Mouse (Mus musculus): Measurements from ENCODE around the gene Dbp. TPM values are rescaled to one million over a fixed set of nuclear protein-coding genes. Genes with fewer than 3 reads are reported as not detected.

The Dbp gene
- polyA plus RNA-seq, 1 experiment from 2014 or later = 3.4 TPM

GRCm38 (mm10) chr7:45723781-45724180, 18.9 kb downstream of the Dbp start:
- peaks cover 3% of the 10 kb centered on the region for H3K4me1 ChIP-seq (ENCODE audit: control insufficient read depth, insufficient read depth, low read length)
- no peak overlapping the region for H3K4me3 ChIP-seq (ENCODE audit: low read depth, low read length)
- ATAC-seq (ENCODE audit: low read depth) (no peak), DNase-seq (ENCODE audit: low spot score) (no peak)
- no peaks in the 10 kb centered on the region for H3K9me3 ChIP-seq (ENCODE audit: control insufficient read depth, low read length)
- no peak overlapping the region for H3K9ac ChIP-seq (ENCODE audit: low read depth, low read length)
- H3K4me2 ChIP-seq (ENCODE audit: low read depth, low read length) = no peak overlapping the region
- no peak overlapping the region for H3K27ac ChIP-seq (replicated peaks; ENCODE audit: low read depth, low read length)
- 94% methylated on average over 14 of the region's 14 CpGs for WGBS
- no peaks in the 10 kb centered on the region for H3K27me3 ChIP-seq (replicated peaks; ENCODE audit: control insufficient read depth, insufficient read depth, low read length)
- peaks cover 81% of the 10 kb centered on the region for H3K36me3 ChIP-seq (ENCODE audit: control insufficient read depth, insufficient read depth, low read length)

GRCm38 (mm10) chr7:45725151-45725550, 20.3 kb downstream of the Dbp start:
- Histone ChIP-seq H3K9me3 (ENCODE audit: control insufficient read depth, low read length) (no peaks in the 10 kb centered on the region), H3K27ac (replicated peaks; ENCODE audit: low read depth, low read length) (no peak overlapping the region), H3K27me3 (replicated peaks; ENCODE audit: control insufficient read depth, insufficient read depth, low read length) (no peaks in the 10 kb centered on the region), H3K4me2 (ENCODE audit: low read depth, low read length) (no peak overlapping the region), H3K36me3 (ENCODE audit: control insufficient read depth, insufficient read depth, low read length) (peaks cover 70% of the 10 kb centered on the region), H3K9ac (ENCODE audit: low read depth, low read length) (no peak overlapping the region), H3K4me1 (ENCODE audit: control insufficient read depth, insufficient read depth, low read length) (no peaks in the 10 kb centered on the region), H3K4me3 (ENCODE audit: low read depth, low read length) (no peak overlapping the region)
- 90% methylated on average over 7 of the region's 9 CpGs for WGBS
- no peak for ATAC-seq (ENCODE audit: low read depth)
- no peak for DNase-seq (ENCODE audit: low spot score)

DNA sequence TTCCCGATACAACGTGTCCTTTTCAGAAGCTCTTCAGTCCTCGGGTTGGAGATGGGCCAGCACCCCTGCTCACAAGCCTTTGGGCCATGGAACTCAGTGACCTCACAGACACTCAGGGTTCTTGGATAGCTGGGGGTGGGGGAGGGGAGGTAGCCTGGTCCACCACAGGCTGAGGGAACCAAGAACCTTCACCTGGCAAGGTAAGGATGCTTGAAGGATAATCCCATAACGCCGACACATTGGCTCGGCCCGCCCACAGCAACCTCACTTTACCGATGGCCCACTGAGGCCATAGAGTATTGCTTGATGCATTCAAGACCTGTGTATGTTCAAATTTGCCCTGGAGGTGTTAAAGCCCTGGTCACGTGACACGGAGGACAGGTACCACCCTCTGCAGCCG, 20.8 kb downstream of the Dbp start, which contains the start of gene Spaca4:
Gene Spaca4 (minus strand): TSS at position 101 of the 400 bp plus-strand sequence.
- H3K9me3 ChIP-seq (ENCODE audit: control insufficient read depth, low read length) = no peaks in the 10 kb centered on the region
- WGBS = 91% methylated on average over 11 of the region's 11 CpGs
- no peak within 1 kb of the TSS for H3K27ac ChIP-seq (replicated peaks; ENCODE audit: low read depth, low read length)
- no peaks in the 10 kb centered on the region for H3K4me1 ChIP-seq (ENCODE audit: control insufficient read depth, insufficient read depth, low read length)
- H3K4me3 ChIP-seq (ENCODE audit: low read depth, low read length) = no peak within 1 kb of the TSS
- no peak within 1 kb of the TSS for H3K9ac ChIP-seq (ENCODE audit: low read depth, low read length)
- no peak for ATAC-seq (ENCODE audit: low read depth)
- no peaks in the 10 kb centered on the region for H3K27me3 ChIP-seq (replicated peaks; ENCODE audit: control insufficient read depth, insufficient read depth, low read length)
- no peak within 1 kb of the TSS for H3K4me2 ChIP-seq (ENCODE audit: low read depth, low read length)
- no peak for DNase-seq (ENCODE audit: low spot score)
- H3K36me3 ChIP-seq (ENCODE audit: control insufficient read depth, insufficient read depth, low read length) = peaks cover 65% of the 10 kb centered on the region

DNA sequence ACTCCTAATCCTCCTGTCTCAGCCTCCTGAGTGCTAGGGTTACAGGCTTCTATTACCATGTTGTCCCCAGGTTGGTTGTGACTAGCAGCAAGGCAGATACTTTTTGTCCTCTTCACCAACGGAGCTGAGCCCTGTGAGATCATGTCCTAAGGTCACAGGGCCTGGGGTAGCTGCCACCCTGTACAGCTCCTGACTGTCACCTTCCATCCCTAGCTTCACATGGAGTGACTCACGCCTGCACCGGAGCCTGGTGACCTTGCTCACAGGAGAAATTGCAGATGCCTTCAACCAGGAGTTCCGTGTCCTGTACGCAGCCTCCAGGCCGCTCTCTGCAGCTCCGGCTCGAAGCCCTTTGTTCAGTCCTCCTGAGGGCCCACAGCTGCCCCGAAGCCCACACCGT, 21.5 kb downstream of the Dbp start:
- no peak for ATAC-seq (ENCODE audit: low read depth)
- Histone ChIP-seq H3K36me3 (ENCODE audit: control insufficient read depth, insufficient read depth, low read length) (peaks cover 61% of the 10 kb centered on the region), H3K4me3 (ENCODE audit: low read depth, low read length) (no peak overlapping the region), H3K9me3 (ENCODE audit: control insufficient read depth, low read length) (no peaks in the 10 kb centered on the region), H3K27me3 (replicated peaks; ENCODE audit: control insufficient read depth, insufficient read depth, low read length) (no peaks in the 10 kb centered on the region), H3K4me2 (ENCODE audit: low read depth, low read length) (no peak overlapping the region), H3K4me1 (ENCODE audit: control insufficient read depth, insufficient read depth, low read length) (no peaks in the 10 kb centered on the region), H3K9ac (ENCODE audit: low read depth, low read length) (no peak overlapping the region), H3K27ac (replicated peaks; ENCODE audit: low read depth, low read length) (no peak overlapping the region)
- 92% methylated on average over 7 of the region's 10 CpGs for WGBS
- DNase-seq (ENCODE audit: low spot score) = no peak

GRCm38 (mm10) chr7:45727625-45728024, 22.7 kb downstream of the Dbp start:
- no peaks in the 10 kb centered on the region for H3K27me3 ChIP-seq (replicated peaks; ENCODE audit: control insufficient read depth, insufficient read depth, low read length)
- DNase-seq (ENCODE audit: low spot score) (no peak), ATAC-seq (ENCODE audit: low read depth) (no peak)
- WGBS = 85% methylated on average over 3 of the region's 3 CpGs
- no peaks in the 10 kb centered on the region for H3K4me1 ChIP-seq (ENCODE audit: control insufficient read depth, insufficient read depth, low read length)
- peaks cover 50% of the 10 kb centered on the region for H3K36me3 ChIP-seq (ENCODE audit: control insufficient read depth, insufficient read depth, low read length)
- no peak overlapping the region for H3K4me2 ChIP-seq (ENCODE audit: low read depth, low read length)
- H3K9ac ChIP-seq (ENCODE audit: low read depth, low read length) = no peak overlapping the region
- no peak overlapping the region for H3K27ac ChIP-seq (replicated peaks; ENCODE audit: low read depth, low read length)
- H3K4me3 ChIP-seq (ENCODE audit: low read depth, low read length) = no peak overlapping the region
- H3K9me3 ChIP-seq (ENCODE audit: control insufficient read depth, low read length) = no peaks in the 10 kb centered on the region

DNA sequence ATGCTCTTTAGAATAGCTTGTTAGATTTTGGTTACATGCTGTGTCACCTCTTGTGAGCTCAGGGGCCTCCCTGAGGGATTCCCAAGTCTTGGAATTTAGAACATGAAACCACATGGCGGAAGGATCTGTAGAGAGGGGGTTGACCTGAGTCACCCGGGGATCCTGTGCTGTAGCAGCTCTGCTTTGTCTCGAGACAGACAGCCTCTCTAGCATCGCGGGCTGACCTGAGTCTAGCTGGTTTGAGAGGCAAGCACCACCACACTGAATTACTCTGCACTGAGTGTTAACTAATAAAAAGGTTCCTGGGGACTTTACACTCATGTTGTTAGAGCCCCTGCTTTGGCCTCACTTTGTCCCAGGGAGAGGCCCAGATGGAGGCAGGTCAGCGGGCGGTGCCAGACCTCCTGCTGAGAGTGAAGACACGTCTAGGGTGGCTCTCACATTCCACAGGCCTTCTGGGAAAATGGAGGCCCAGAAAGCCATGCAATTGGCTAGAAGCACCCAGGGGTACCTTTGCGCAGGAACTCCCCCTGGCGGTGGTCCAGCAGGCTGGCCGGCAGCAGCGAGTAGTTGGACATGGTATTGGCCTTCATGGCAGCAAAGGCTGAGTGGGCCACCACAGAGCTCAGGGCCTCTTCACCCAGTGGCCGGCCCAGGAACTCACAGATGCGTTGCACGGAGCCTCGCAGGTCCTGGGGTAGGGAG, 26.0 kb downstream of the Dbp start:
- ATAC-seq (ENCODE audit: low read depth) (peak; percentile 48), DNase-seq (ENCODE audit: low spot score) (peak; percentile 53)
- no peak overlapping the region for H3K27ac ChIP-seq (replicated peaks; ENCODE audit: low read depth, low read length)
- WGBS = 13% methylated on average over 9 of the region's 16 CpGs
- H3K4me3 ChIP-seq (ENCODE audit: low read depth, low read length) = no peak overlapping the region
- H3K9me3 ChIP-seq (ENCODE audit: control insufficient read depth, low read length) = no peaks in the 10 kb centered on the region
- no peak overlapping the region for H3K4me2 ChIP-seq (ENCODE audit: low read depth, low read length)
- H3K27me3 ChIP-seq (replicated peaks; ENCODE audit: control insufficient read depth, insufficient read depth, low read length) = no peaks in the 10 kb centered on the region
- H3K9ac ChIP-seq (ENCODE audit: low read depth, low read length) = no peak overlapping the region
- peaks cover 18% of the 10 kb centered on the region; the same call in 1 of the 2 replicates for H3K36me3 ChIP-seq (ENCODE audit: control insufficient read depth, insufficient read depth, low read length)
- H3K4me1 ChIP-seq (ENCODE audit: control insufficient read depth, insufficient read depth, low read length) = no peaks in the 10 kb centered on the region

DNA sequence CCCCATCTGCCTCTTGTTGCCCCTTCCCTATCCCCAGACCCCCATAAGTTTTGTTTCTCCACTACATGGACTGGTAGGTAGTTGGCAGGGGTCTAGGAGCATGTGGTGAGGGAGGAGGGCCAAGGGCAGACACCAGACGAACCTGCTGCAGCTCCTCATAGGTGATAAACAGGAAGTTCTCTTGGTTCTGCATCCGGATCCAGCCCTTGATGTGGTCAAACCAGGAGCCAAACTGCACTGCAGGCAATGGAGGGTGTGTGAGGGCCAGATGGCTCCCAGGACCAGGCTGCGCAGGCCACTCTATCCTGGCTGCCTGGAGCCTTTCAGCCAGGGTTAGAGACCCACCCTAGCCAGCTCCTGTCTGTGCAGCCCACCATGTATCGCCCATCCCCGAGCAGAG, 28.6 kb downstream of the Dbp start:
- H3K27me3 ChIP-seq (replicated peaks; ENCODE audit: control insufficient read depth, insufficient read depth, low read length) = no peaks in the 10 kb centered on the region
- H3K36me3 ChIP-seq (ENCODE audit: control insufficient read depth, insufficient read depth, low read length) = peaks cover 5% of the 10 kb centered on the region; the same call in 1 of the 2 replicates
- H3K27ac ChIP-seq (replicated peaks; ENCODE audit: low read depth, low read length) = no peak overlapping the region
- DNase-seq (ENCODE audit: low spot score) (no peak), ATAC-seq (ENCODE audit: low read depth) (no peak)
- H3K4me2 ChIP-seq (ENCODE audit: low read depth, low read length) = no peak overlapping the region
- WGBS = 73% methylated on average over 5 of the region's 5 CpGs
- H3K9me3 ChIP-seq (ENCODE audit: control insufficient read depth, low read length) = no peaks in the 10 kb centered on the region
- no peak overlapping the region for H3K4me3 ChIP-seq (ENCODE audit: low read depth, low read length)
- no peak overlapping the region for H3K9ac ChIP-seq (ENCODE audit: low read depth, low read length)
- H3K4me1 ChIP-seq (ENCODE audit: control insufficient read depth, insufficient read depth, low read length) = no peaks in the 10 kb centered on the region

- peak; percentile 89 for ATAC-seq (ENCODE audit: low read depth)
These were observed 34.4 kb downstream of the Dbp start for GRCm38 (mm10) chr7:45739162-45739763.

DNA sequence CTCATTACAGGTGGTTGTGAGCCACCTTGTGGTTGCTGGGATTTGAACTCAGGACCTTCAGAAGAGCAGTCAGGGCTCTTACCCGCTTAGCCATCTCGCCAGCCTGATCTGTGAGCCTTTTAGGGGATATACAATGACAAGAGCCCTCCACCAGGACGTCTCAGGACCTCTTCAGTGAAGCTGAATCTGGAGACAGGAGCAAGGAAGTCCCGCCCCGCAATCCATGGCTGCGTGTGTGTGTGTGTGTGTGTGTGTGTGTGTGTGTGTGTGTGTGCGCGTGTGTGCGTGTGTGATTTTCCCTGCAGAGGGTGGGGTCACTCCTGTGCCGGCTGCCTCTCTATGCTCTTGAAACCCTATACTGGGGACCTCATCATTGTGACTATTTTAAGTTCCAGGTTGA, 34.9 kb downstream of the Dbp start:
- 61% methylated on average over 10 of the region's 10 CpGs for WGBS
- Histone ChIP-seq H3K9me3 (ENCODE audit: control insufficient read depth, low read length) (no peaks in the 10 kb centered on the region), H3K9ac (ENCODE audit: low read depth, low read length) (no peak overlapping the region), H3K36me3 (ENCODE audit: control insufficient read depth, insufficient read depth, low read length) (no peaks in the 10 kb centered on the region), H3K27me3 (replicated peaks; ENCODE audit: control insufficient read depth, insufficient read depth, low read length) (no peaks in the 10 kb centered on the region), H3K27ac (replicated peaks; ENCODE audit: low read depth, low read length) (no peak overlapping the region), H3K4me1 (ENCODE audit: control insufficient read depth, insufficient read depth, low read length) (no peaks in the 10 kb centered on the region), H3K4me3 (ENCODE audit: low read depth, low read length) (no peak overlapping the region), H3K4me2 (ENCODE audit: low read depth, low read length) (no peak overlapping the region)
- DNase-seq (ENCODE audit: low spot score) = no peak
- no peak for ATAC-seq (ENCODE audit: low read depth)

More at GRCm38 (mm10) chr7:45739162-45739763, 34.4 kb downstream of the Dbp start:
- WGBS = 10% methylated on average over 9 of the region's 9 CpGs
- Histone ChIP-seq H3K4me1 (ENCODE audit: control insufficient read depth, insufficient read depth, low read length) (no peaks in the 10 kb centered on the region), H3K27me3 (replicated peaks; ENCODE audit: control insufficient read depth, insufficient read depth, low read length) (no peaks in the 10 kb centered on the region), H3K9me3 (ENCODE audit: control insufficient read depth, low read length) (no peaks in the 10 kb centered on the region), H3K9ac (ENCODE audit: low read depth, low read length) (no peak overlapping the region), H3K4me2 (ENCODE audit: low read depth, low read length) (no peak overlapping the region), H3K36me3 (ENCODE audit: control insufficient read depth, insufficient read depth, low read length) (no peaks in the 10 kb centered on the region), H3K27ac (replicated peaks; ENCODE audit: low read depth, low read length) (no peak overlapping the region), H3K4me3 (ENCODE audit: low read depth, low read length) (no peak overlapping the region)
- DNase-seq (ENCODE audit: low spot score) = peak; percentile 93
